Mouse (Mus musculus) hindbrain, embryonic 15.5 days (tissue): ENCODE measurements around the gene Abhd12. TPM values are rescaled to one million over a fixed set of nuclear protein-coding genes. Genes with fewer than 3 reads are reported as not detected.
"Not testable (repeated sequence)": the region's sequence is repeated elsewhere in the genome, so short reads cannot be mapped to it uniquely, and the experiment has no call there.

Source experiments
- ATAC-seq: fragments of 200-750 bp; cut with Nextera tagmentation; 2 replicates; pipeline ENCODE4 v1.8.0; 2017; ENCODE audit warnings: low read depth, moderate number of reproducible peaks, moderate TSS enrichment; ENCODE audit not compliant: low FRiP score
- H3K27ac ChIP-seq: fragments of 300-500 bp; sonication (generic); replicated peaks from 2 replicates; pipeline ENCODE4 v1.5.1; 2015; ENCODE audit warnings: mild to moderate bottlenecking, inconsistent platforms
- H3K27me3 ChIP-seq: fragments of 300-500 bp; sonication (generic); 2 replicates; pipeline ENCODE4 v1.6.1; 2015; ENCODE audit warnings: control low read depth, inconsistent platforms
- H3K36me3 ChIP-seq: fragments of 300-500 bp; sonication (generic); 2 replicates; pipeline ENCODE4 v1.6.1; 2015; ENCODE audit warnings: control low read depth, inconsistent platforms
- H3K4me1 ChIP-seq: fragments of 300-500 bp; sonication (generic); replicated peaks from 2 replicates; pipeline ENCODE4 v1.6.1; 2015; ENCODE audit warnings: control low read depth, inconsistent platforms
- H3K4me2 ChIP-seq: fragments of 300-500 bp; sonication (generic); 2 replicates; pipeline ENCODE4 v1.6.1; 2015; ENCODE audit warnings: moderate library complexity, mild to moderate bottlenecking, inconsistent platforms
- H3K4me3 ChIP-seq: fragments of 300-500 bp; sonication (generic); 2 replicates; pipeline ENCODE4 v1.5.1; 2015; ENCODE audit warnings: mild to moderate bottlenecking, inconsistent platforms
- H3K9ac ChIP-seq: fragments of 300-500 bp; sonication (generic); 2 replicates; pipeline ENCODE4 v1.6.1; 2015; ENCODE audit warnings: inconsistent platforms
- H3K9me3 ChIP-seq: fragments of 300-500 bp; sonication (generic); 2 replicates; pipeline ENCODE4 v1.6.1; 2016; ENCODE audit warnings: control low read depth, inconsistent platforms
- WGBS: fragments of 180-500 bp; shearing (Covaris S2); methylation state at CpG from one replicate; pipeline ENCODE4 v1.1.7; 2015; 5-methylcytosine and 5-hydroxymethylcytosine counted together
- polyA plus RNA-seq: library from polyadenylated mRNA; unstranded; fragments of >200 nt; fragmentation: Nextera tagmentation; extraction: Ambion mirVana; gene quantifications from 2 replicates; pipeline ENCODE4 v1.2.1, GENCODE M21; 2015

Gene Abhd12
- polyA plus RNA-seq, 1 experiment from 2014 or later, result 137 TPM

DNA sequence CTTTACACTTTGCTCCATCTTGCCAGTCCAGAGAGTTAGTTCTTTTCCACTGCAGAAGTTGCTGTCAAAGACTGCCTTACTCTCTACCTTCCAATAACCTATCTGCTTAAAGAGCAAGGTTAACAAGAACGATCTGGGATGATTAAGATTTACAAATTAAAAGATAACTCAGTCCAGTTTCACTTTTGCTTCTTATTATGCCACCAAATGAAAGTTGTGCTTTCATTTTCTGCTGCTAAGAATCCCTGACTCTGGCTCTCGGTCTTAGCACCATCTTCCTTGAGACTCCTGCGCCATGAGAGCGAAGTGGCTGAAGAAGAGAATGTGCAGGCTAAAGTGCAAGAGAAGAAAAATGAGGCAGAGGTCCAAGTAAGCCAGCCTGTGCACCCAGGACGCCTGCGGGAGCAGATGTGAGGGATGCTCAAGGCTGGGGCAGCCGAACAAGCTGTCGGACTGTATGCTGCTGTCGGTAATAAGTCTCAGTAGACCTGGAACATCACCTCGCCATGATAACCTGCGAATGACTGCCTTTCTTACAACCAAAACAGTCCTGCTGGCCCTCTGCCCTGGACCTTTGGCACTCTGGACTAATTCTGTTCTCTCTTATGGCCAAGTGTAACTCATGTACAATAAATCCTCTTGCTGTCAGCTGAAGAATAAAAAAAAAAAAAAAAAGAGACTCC lies 22.6 kb upstream of the Abhd12 start:
- no peak for ATAC-seq
- 0 out of 2 replicates have a peak, but pooled peaks cover 5% of the 10 kb centered on the region for H3K36me3 ChIP-seq
- WGBS, result 94% methylated on average over 11 of the region's 11 CpGs

DNA sequence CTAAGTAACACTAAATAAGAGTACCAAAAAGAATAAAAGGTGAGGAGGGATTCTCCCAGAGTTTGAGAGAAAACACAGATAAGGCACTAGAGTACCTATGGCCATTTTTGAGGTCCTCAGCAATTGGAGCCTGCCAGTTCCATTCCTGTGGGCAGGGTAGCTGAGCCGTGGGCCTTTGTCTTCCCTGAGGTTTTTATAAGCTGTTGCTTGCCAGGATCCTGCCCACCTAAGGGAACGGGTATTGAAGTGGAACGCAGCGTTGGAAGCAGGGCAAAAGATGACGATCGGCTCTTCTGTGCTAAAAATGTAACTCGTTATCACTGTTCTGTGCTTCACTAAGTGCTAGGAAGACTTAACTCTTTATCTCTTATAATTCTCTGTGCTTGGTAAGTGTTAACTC lies 19.0 kb upstream of the Abhd12 start:
- 85% methylated on average over 7 of the region's 7 CpGs for WGBS
- 0 out of 2 replicates have a peak, but pooled peaks cover 5% of the 10 kb centered on the region for H3K36me3 ChIP-seq
- no peak overlapping the region for H3K9ac ChIP-seq
- H3K4me2 ChIP-seq, result no peak overlapping the region
- no peaks in the 10 kb centered on the region for H3K9me3 ChIP-seq
- H3K27ac ChIP-seq, result no peak overlapping the region
- no peak for ATAC-seq
- H3K4me1 ChIP-seq, result no peaks in the 10 kb centered on the region
- no peaks in the 10 kb centered on the region for H3K27me3 ChIP-seq
- H3K4me3 ChIP-seq, result no peak overlapping the region

More for the DNA sequence above, 22.6 kb upstream of the Abhd12 start:
- Histone ChIP-seq H3K9me3 (no peaks in the 10 kb centered on the region), H3K9ac (no peak overlapping the region), H3K4me2 (no peak overlapping the region), H3K27ac (no peak overlapping the region), H3K4me3 (no peak overlapping the region), H3K27me3 (no peaks in the 10 kb centered on the region), H3K4me1 (no peaks in the 10 kb centered on the region)

DNA sequence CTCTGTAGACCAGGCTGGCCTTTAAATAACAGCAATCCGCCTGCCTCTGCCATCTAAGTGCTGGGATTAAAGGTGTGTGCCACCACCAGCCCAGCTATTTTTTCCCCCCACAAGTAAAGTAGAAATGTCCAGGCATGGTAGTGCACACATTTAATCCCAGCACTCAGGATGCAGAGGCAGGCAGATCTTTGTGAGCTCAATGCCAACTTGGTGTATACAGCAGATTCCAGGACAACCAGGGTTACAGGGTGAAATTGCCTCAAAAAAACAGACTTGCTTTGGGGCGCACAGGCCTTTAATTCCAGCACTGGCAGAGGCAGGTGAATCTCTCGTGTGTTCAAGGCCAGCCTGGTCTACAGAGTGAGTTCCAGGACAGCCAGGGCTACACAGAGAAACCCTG lies 18.5 kb upstream of the Abhd12 start:
- WGBS, result 96% methylated on average over 3 of the region's 3 CpGs
- Histone ChIP-seq H3K4me1 (no peaks in the 10 kb centered on the region), H3K36me3 (0 out of 2 replicates have a peak, but pooled peaks cover 5% of the 10 kb centered on the region), H3K27me3 (no peaks in the 10 kb centered on the region), H3K9ac (no peak overlapping the region), H3K9me3 (no peaks in the 10 kb centered on the region), H3K27ac (no peak overlapping the region), H3K4me3 (no peak overlapping the region), H3K4me2 (no peak overlapping the region)
- ATAC-seq, result no peak

DNA sequence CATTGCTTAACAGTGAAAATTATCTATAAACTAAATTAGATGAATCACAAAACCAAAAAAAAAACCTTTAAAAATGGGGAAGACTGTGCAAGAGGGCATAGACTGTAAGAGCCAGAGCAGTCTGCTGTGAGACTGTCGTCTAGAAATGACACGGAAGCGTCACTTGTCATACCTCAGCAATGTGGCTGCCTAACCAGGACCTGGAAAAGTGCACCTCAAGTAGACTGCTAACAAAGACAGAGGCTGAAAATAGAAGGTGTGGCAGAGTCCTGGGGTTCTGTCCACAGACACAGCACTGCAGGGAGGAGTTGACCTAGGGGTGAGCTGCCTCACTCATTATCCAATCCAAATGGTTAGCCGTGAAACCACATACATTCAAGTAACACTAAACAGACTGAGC lies 17.6 kb upstream of the Abhd12 start:
- no peak for ATAC-seq
- Histone ChIP-seq H3K27me3 (no peaks in the 10 kb centered on the region), H3K36me3 (0 out of 2 replicates have a peak, but pooled peaks cover 5% of the 10 kb centered on the region), H3K9ac (no peak overlapping the region), H3K9me3 (no peaks in the 10 kb centered on the region), H3K4me1 (no peaks in the 10 kb centered on the region), H3K27ac (no peak overlapping the region), H3K4me2 (no peak overlapping the region), H3K4me3 (no peak overlapping the region)
- WGBS, result 94% methylated on average over 4 of the region's 4 CpGs

DNA sequence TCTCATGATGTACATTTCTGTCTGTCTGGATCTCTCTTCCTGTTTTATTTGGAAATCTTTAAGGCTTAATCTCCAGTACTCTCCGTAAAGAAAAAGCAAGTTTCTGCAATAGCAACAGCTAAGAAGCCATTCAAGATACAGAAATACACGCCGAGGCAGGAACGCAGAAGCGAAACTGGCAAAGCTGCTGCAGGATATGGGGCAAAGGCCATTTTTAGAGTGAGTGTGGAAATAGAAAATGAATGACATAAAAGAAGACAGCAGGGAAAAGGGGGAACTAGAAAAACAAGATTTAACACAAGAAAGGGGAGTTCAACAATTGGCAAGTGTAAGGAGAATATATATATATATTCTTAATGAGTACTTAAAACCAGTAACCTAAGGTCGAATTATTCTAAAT lies 17.2 kb upstream of the Abhd12 start:
- no peak overlapping the region for H3K4me3 ChIP-seq
- WGBS, result 93% methylated on average over 6 of the region's 6 CpGs

DNA sequence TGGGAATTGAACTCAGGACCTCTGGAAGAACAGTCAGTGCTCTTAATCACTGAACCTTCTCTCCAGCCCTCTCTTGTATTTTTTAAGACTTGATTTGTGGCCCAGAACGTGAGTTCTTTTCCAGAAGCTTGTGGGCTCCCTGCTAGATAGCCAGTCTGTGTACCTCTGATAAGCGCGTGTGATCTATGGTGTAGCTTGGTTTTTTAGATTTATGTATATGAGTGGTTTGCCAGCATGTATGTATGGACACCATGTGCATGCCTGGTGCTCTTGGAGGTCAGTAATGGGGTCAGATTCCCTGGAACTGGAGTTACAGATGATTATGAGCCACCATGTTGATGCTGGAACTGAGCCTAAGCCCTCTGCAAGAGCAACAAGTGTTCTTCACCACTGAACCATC lies 16.0 kb upstream of the Abhd12 start:
- Histone ChIP-seq H3K4me3 (no peak overlapping the region), H3K9me3 (no peaks in the 10 kb centered on the region), H3K9ac (no peak overlapping the region), H3K36me3 (no peaks in the 10 kb centered on the region), H3K27me3 (no peaks in the 10 kb centered on the region), H3K27ac (no peak overlapping the region), H3K4me2 (no peak overlapping the region), H3K4me1 (no peaks in the 10 kb centered on the region)
- 93% methylated on average over 3 of the region's 3 CpGs for WGBS
- no peak for ATAC-seq

More for the DNA sequence above, 17.2 kb upstream of the Abhd12 start:
- H3K4me1 ChIP-seq, result no peaks in the 10 kb centered on the region
- H3K9ac ChIP-seq, result no peak overlapping the region
- H3K36me3 ChIP-seq, result 0 out of 2 replicates have a peak, but pooled peaks cover 5% of the 10 kb centered on the region
- no peak overlapping the region for H3K4me2 ChIP-seq
- no peak overlapping the region for H3K27ac ChIP-seq
- H3K9me3 ChIP-seq, result no peaks in the 10 kb centered on the region
- H3K27me3 ChIP-seq, result no peaks in the 10 kb centered on the region
- ATAC-seq, result no peak

DNA sequence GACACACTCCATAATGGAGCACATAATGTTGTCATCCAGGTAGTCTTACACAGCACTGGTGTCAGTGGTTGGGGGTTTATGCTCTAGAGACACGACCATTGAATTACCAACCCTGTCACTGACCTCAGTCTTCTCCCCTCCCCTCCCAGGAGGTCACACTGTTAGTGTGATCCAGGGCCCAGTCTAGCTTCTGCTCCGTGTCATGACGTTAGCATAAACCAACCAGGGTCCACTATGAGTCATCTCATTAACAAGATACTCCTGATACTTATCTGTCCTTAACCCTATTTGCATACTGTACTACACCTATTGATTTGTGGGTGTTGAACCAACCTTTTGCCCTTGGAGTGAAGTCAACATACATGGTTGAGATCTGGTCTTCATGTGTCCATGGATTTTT lies 14.2 kb upstream of the Abhd12 start:
- Histone ChIP-seq H3K4me1 (no peaks in the 10 kb centered on the region), H3K4me2 (no peak overlapping the region), H3K36me3 (no peaks in the 10 kb centered on the region), H3K9me3 (no peaks in the 10 kb centered on the region), H3K4me3 (no peak overlapping the region), H3K27ac (no peak overlapping the region), H3K27me3 (no peaks in the 10 kb centered on the region), H3K9ac (no peak overlapping the region)
- no peak for ATAC-seq
- 98% methylated on average over 3 of the region's 3 CpGs for WGBS

DNA sequence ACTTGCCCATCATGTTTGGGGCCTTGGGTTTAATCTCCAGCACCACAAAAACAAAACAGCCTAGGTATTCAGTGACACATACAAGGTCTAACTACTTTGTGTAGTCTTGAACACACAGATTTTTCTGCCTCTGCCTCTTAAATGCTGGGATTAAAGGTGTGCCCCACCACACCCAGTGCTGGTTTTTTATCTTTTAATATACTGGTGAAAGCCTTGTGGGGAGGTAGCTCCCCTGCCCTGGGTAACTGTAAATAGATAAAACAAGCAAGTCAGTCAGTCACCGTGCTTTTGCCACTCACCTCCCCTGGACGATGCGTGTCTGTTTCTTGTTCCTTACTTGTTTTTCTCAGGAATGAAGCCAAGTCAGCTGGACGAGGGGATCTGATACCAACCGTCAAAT lies 11.2 kb upstream of the Abhd12 start:
- no peak overlapping the region for H3K4me3 ChIP-seq
- 88% methylated on average over 5 of the region's 5 CpGs for WGBS
- no peak for ATAC-seq
- H3K4me1 ChIP-seq, result no peaks in the 10 kb centered on the region
- no peaks in the 10 kb centered on the region for H3K36me3 ChIP-seq
- no peak overlapping the region for H3K9ac ChIP-seq
- H3K9me3 ChIP-seq, result no peaks in the 10 kb centered on the region
- H3K4me2 ChIP-seq, result no peak overlapping the region
- H3K27me3 ChIP-seq, result no peaks in the 10 kb centered on the region
- no peak overlapping the region for H3K27ac ChIP-seq

DNA sequence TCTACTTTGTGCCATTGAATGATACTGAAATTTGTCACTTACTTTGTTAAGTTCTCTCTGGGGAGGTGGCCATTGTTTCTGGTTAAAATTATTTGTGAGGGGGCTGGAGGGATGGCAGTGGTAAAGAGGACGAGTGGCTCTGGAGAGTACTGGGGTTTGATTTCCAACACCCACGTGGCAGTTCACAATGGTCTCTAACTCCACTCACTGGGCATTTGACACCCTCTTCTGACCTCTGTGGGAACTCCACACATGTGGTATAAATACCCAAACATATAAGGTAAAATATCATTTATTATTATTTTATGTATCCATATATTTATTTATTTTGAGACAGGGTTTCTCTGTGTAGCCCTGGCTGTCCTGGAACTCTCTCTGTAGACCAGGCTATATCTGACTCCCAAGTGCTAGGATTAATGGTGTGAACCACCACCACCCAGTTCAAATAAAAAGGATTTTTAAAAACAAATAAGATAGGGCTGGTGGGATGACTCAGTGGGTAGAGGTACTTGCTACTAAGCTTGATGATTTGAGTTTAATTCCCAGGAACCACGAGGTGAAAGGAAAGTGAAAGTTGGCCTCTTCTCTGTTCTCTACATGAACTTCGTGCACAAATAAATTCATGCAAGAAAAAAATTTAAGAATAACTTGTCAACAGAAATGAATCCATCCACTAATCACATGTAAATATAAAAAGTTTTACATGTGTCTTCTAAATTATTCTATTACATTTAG lies 10.4 kb upstream of the Abhd12 start:
- 83% methylated on average over 4 of the region's 4 CpGs for WGBS
- H3K9me3 ChIP-seq, result no peaks in the 10 kb centered on the region
- peaks cover 5% of the 10 kb centered on the region for H3K4me1 ChIP-seq
- H3K4me3 ChIP-seq, result no peak overlapping the region
- no peak overlapping the region for H3K9ac ChIP-seq
- H3K27me3 ChIP-seq, result no peaks in the 10 kb centered on the region
- no peak for ATAC-seq
- no peaks in the 10 kb centered on the region for H3K36me3 ChIP-seq
- no peak overlapping the region for H3K4me2 ChIP-seq
- no peak overlapping the region for H3K27ac ChIP-seq

DNA sequence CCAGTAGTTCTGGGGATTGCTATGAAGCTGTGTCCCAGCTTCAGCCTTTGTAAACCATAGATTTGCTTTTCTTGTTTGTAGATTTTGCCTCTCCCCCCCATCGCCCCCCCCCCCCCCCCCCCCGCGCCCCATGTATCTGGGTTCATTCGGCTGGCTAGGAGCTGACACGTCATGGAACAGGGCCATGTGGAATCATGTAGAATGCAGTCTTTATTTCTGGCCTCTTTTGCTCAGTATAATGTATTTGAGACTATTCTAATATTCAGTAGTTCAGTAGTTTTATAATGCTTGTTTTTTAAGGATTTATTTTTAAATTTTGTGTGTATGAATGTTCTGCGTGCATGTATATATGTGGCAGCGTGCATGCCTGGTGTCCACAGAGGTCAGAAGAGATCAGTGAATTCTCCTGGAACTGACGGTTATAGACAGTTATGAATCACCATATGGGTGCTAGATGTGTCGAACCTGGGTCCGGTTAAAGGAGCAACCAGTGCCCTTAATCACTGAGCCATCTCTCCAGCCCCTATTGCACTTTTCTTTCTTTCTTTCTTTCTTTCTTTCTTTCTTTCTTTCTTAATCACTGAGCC lies 5.8 kb upstream of the Abhd12 start:
- no peak for ATAC-seq
- Histone ChIP-seq H3K27me3 (no peaks in the 10 kb centered on the region), H3K36me3 (no peaks in the 10 kb centered on the region), H3K4me2 (peak overlapping the region; percentile 65), H3K9ac (peak overlapping the region; percentile 50; the same call in 1 of the 2 replicates), H3K4me3 (peak overlapping the region; percentile 67), H3K27ac (no peak overlapping the region), H3K4me1 (peaks cover 7% of the 10 kb centered on the region), H3K9me3 (no peaks in the 10 kb centered on the region)
- 48% methylated on average over 7 of the region's 10 CpGs for WGBS

DNA sequence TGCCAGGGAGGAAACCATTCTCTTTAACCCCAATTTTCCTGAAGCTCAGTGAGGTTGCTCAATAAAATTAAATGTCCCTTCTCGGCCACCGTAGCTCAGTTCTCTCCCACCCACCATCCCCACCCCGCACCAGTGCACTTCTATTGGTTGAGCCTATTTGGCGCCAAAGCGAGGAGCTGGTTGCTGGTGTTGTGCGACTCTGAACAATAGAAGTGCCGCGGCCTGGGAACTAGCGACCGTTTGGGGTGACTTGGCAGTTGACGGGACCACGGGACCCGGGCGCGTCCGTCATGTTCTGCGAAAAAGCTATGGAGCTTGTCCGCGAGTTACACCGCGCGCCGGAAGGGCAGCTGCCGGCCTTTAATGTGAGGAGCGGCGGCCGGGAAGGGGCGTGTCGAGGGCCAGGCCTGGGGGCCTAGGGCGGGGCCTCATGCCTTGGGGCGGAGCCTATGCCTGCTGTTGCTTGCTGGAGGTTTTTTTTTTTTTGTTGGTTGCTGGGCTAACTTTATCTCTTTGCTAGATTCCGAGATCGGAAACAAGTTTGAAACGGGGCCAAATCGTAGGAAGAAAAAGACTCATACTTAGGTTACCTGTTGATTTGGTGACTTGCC lies 5.0 kb upstream of the Abhd12 start:
- peaks cover 7% of the 10 kb centered on the region for H3K4me1 ChIP-seq
- peak; percentile 94 for ATAC-seq
- H3K9me3 ChIP-seq, result no peaks in the 10 kb centered on the region
- H3K4me2 ChIP-seq, result peak overlapping the region; percentile 65
- no peaks in the 10 kb centered on the region for H3K36me3 ChIP-seq
- peak overlapping the region; percentile 67 for H3K4me3 ChIP-seq
- H3K27ac ChIP-seq, result peak overlapping the region; percentile 76
- under 1% methylated on average over 35 of the region's 35 CpGs for WGBS
- H3K9ac ChIP-seq, result peak overlapping the region; percentile 50
- H3K27me3 ChIP-seq, result no peaks in the 10 kb centered on the region

DNA sequence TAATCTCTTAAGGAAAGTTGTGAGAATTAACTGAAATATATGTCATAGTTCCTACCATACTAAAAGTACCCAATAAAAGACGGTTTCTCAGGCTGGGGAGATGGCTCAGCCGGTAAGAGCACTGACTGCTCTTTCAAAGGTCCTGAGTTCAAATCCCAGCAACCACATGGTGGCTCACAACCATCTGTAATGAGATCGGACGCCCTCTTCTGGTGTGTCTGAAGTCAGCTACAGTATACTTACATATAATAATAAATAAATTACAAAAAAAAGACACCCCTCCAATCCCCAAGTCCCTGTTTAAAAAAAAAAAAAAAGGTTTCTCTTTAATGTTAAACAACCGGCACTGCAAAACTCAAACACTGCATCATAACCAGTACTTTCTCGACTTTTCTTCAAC lies 4.3 kb upstream of the Abhd12 start:
- peak overlapping the region; percentile 31; the same call in 1 of the 2 replicates for H3K9ac ChIP-seq
- ATAC-seq, result not testable (repeated sequence)

More for the DNA sequence above, 4.3 kb upstream of the Abhd12 start:
- 48% methylated on average over 6 of the region's 6 CpGs for WGBS
- 0 out of 2 replicates have a peak overlapping the region, but pooled peaks have one; percentile 76 for H3K27ac ChIP-seq
- not testable (repeated sequence) for H3K36me3 ChIP-seq, H3K4me1 ChIP-seq, H3K9me3 ChIP-seq, H3K27me3 ChIP-seq
- H3K4me2 ChIP-seq, result peak overlapping the region; percentile 65
- H3K4me3 ChIP-seq, result peak overlapping the region; percentile 67
